Mouse (Mus musculus): ENCODE measurements around the gene Epb41l1.

Gene Epb41l1

GRCm38 (mm10) chr2:156420694-156421380 is at the start of gene Epb41l1:
Gene Epb41l1, plus strand, starts transcription at chr2:156420909.
- CTCF ChIA-PET, result no interaction called here

- CTCF ChIA-PET, result no interaction called here
Observed at GRCm38 (mm10) chr2:156376956-156377355, 43.8 kb upstream of the Epb41l1 start.

- CTCF ChIA-PET, result no interaction called here
Observed at GRCm38 (mm10) chr2:156379929-156380328, 40.8 kb upstream of the Epb41l1 start.

GRCm38 (mm10) chr2:156381350-156381749 is 39.4 kb upstream of the Epb41l1 start:
- CTCF ChIA-PET, result interaction anchor here (0.7 kb wide), 1 partner anchor 98 kb away, joined by 19 read pairs; no protein-coding TSS in a partner anchor

GRCm38 (mm10) chr2:156392461-156393154 is 28.1 kb upstream of the Epb41l1 start:
- CTCF ChIA-PET, result interaction anchor here (0.6 kb wide), 1 partner anchor 41 kb away, joined by 4 read pairs; no protein-coding TSS in a partner anchor

GRCm38 (mm10) chr2:156393155-156393828 is 27.4 kb upstream of the Epb41l1 start:
- CTCF ChIA-PET, result interaction anchor here (0.6 kb wide), 1 partner anchor 42 kb away, joined by 4 read pairs; no protein-coding TSS in a partner anchor

- CTCF ChIA-PET, result interaction anchor here (1.0 kb wide), 1 partner anchor 9 kb away, joined by 3 read pairs; no protein-coding TSS in a partner anchor
Observed at GRCm38 (mm10) chr2:156394282-156394681, 26.4 kb upstream of the Epb41l1 start.

GRCm38 (mm10) chr2:156396096-156396495 is 24.6 kb upstream of the Epb41l1 start:
- CTCF ChIA-PET, result no interaction called here

- CTCF ChIA-PET, result no interaction called here
Observed at GRCm38 (mm10) chr2:156397988-156398387, 22.7 kb upstream of the Epb41l1 start.

- CTCF ChIA-PET, result no interaction called here
Observed at GRCm38 (mm10) chr2:156399485-156399884, 21.2 kb upstream of the Epb41l1 start.

GRCm38 (mm10) chr2:156401331-156401730 is 19.4 kb upstream of the Epb41l1 start:
- CTCF ChIA-PET, result no interaction called here

GRCm38 (mm10) chr2:156402036-156402435 is 18.7 kb upstream of the Epb41l1 start:
- CTCF ChIA-PET, result interaction anchor here (0.6 kb wide), 1 partner anchor 1647 kb away, joined by 4 read pairs; no protein-coding TSS in a partner anchor

- CTCF ChIA-PET, result no interaction called here
Observed at GRCm38 (mm10) chr2:156406987-156407386, 13.7 kb upstream of the Epb41l1 start.

GRCm38 (mm10) chr2:156408168-156408567 is 12.5 kb upstream of the Epb41l1 start:
- CTCF ChIA-PET, result no interaction called here

- CTCF ChIA-PET, result interaction anchor here (0.7 kb wide), 1 partner anchor 99 kb away, joined by 3 read pairs; the partner anchor contains the start of genes Cnbd2 and Scand1
Observed at GRCm38 (mm10) chr2:156411348-156411747, 9.4 kb upstream of the Epb41l1 start.

- CTCF ChIA-PET, result no interaction called here
Observed at GRCm38 (mm10) chr2:156414996-156415395, 5.7 kb upstream of the Epb41l1 start.

GRCm38 (mm10) chr2:156415674-156416073 is 5.0 kb upstream of the Epb41l1 start:
- CTCF ChIA-PET, result no interaction called here

- CTCF ChIA-PET, result no interaction called here
Observed at GRCm38 (mm10) chr2:156417194-156417593, 3.5 kb upstream of the Epb41l1 start.

GRCm38 (mm10) chr2:156418467-156418866 is 2.2 kb upstream of the Epb41l1 start:
- CTCF ChIA-PET, result no interaction called here

- CTCF ChIA-PET, result interaction anchor here (0.7 kb wide), 1 partner anchor 15 kb away, joined by 3 read pairs; no protein-coding TSS in a partner anchor
Observed at GRCm38 (mm10) chr2:156420327-156420693, 399 bp upstream of the Epb41l1 start.

- CTCF ChIA-PET, result no interaction called here
Observed at GRCm38 (mm10) chr2:156421381-156422110, 837 bp downstream of the Epb41l1 start.

GRCm38 (mm10) chr2:156422631-156423030 is 1.9 kb downstream of the Epb41l1 start:
- CTCF ChIA-PET, result no interaction called here

Data from spleen, embryonic (tissue).